Mouse (Mus musculus): ENCODE measurements at regions not wholly inside any gene's neighbourhood (a gene's known extent, or its start where the extent isn't known, plus 50 kb on each side); places are given as distances from the start of the nearest gene placed in this dataset.

DNA sequence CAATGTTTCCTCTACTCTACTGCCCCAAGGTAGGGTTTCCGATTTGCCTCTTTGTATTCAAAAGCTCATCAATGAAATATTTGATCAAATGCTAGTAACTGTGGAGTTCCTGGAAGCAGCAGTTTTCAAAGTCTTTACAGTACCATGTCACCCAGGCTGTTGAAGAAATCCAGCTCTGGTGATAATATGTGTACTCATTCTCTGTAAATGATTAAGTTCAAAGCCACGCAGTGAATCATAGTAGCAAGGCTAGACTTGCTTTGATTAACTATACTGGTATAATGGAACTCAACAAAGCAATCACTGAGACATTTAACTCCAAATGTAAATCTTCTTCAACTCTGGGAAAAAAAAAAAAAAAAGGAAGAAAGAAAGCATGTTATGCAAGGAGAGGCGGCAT is 86.8 kb upstream of the Tle4 start:
- no peak for ATAC-seq (ENCODE audit: low read depth)
- peaks cover 5% of the 10 kb centered on the region for H3K9me3 ChIP-seq
- no peak overlapping the region for H3K4me2 ChIP-seq
- WGBS: 87% methylated on average over 3 of the region's 3 CpGs
- H3K36me3 ChIP-seq: no peaks in the 10 kb centered on the region
- H3K9ac ChIP-seq: no peak overlapping the region
- H3K4me3 ChIP-seq: no peak overlapping the region
- H3K4me1 ChIP-seq (replicated peaks): no peaks in the 10 kb centered on the region
- H3K27ac ChIP-seq (replicated peaks): no peak overlapping the region
- no peaks in the 10 kb centered on the region for H3K27me3 ChIP-seq

GRCm38 (mm10) chr19:14681306-14681705 is 83.5 kb upstream of the Tle4 start:
- H3K27me3 ChIP-seq: no peaks in the 10 kb centered on the region
- ATAC-seq (ENCODE audit: low read depth): no peak
- WGBS: 61% methylated on average over 11 of the region's 11 CpGs
- no peaks in the 10 kb centered on the region for H3K36me3 ChIP-seq
- H3K9me3 ChIP-seq: no peaks in the 10 kb centered on the region
- H3K4me3 ChIP-seq: no peak overlapping the region
- H3K9ac ChIP-seq: no peak overlapping the region
- H3K4me1 ChIP-seq (replicated peaks): no peaks in the 10 kb centered on the region
- H3K4me2 ChIP-seq: no peak overlapping the region
- no peak overlapping the region for H3K27ac ChIP-seq (replicated peaks)

GRCm38 (mm10) chr19:14679776-14680175 is 81.9 kb upstream of the Tle4 start:
- Histone ChIP-seq H3K36me3 (no peaks in the 10 kb centered on the region), H3K27ac (replicated peaks) (no peak overlapping the region), H3K9ac (no peak overlapping the region), H3K4me2 (no peak overlapping the region), H3K27me3 (no peaks in the 10 kb centered on the region), H3K9me3 (no peaks in the 10 kb centered on the region), H3K4me3 (no peak overlapping the region), H3K4me1 (replicated peaks) (no peaks in the 10 kb centered on the region)
- ATAC-seq (ENCODE audit: low read depth): no peak
- WGBS: 96% methylated on average over 2 of the region's 2 CpGs

DNA sequence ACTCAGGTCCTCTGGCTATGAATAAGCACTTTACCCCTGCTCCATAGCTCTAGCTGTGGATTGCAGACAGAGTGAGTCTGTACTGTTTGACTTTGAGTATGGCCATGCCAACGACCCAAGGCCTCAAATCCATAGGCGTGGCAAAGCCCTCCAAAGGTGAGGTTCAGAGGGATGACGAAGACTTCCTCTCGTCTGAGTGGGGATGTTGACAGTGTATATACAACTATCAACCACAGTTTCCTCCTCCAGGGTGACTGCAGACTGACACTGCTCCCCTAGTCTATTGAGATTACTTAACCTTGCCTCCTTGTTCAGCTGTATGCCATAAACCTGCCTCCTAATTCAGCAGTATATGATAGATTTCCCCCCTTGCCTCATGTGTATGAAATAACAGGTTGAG is 80.7 kb upstream of the Tle4 start:
- 94% methylated on average over 4 of the region's 4 CpGs for WGBS
- no peaks in the 10 kb centered on the region for H3K9me3 ChIP-seq
- H3K4me3 ChIP-seq: no peak overlapping the region
- H3K27me3 ChIP-seq: no peaks in the 10 kb centered on the region
- no peak overlapping the region for H3K4me2 ChIP-seq
- no peaks in the 10 kb centered on the region for H3K4me1 ChIP-seq (replicated peaks)
- no peaks in the 10 kb centered on the region for H3K36me3 ChIP-seq
- no peak overlapping the region for H3K9ac ChIP-seq
- H3K27ac ChIP-seq (replicated peaks): no peak overlapping the region
- ATAC-seq (ENCODE audit: low read depth): no peak

DNA sequence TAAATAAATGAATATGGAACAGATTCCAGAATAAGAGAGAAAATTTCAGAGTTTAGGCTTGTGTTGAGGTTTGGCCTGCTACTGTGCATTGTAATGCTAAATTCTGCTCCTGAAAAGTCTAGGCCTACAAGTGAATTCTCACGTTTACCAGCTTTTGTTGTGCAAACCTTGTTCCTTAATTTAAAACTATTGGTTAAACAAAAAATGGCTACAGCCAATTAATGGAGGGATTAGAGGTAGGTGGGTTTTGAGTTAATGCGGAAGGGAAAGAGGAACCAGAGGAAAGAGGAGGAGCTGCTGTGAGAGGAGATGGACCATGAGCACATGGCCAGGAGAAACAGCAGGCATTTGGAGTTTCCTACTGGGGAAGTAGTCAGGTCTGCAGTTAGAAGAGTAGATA is 79.1 kb upstream of the Tle4 start:
- 61% methylated on average over 2 of the region's 2 CpGs for WGBS
- Histone ChIP-seq H3K9me3 (no peaks in the 10 kb centered on the region), H3K9ac (no peak overlapping the region), H3K27me3 (no peaks in the 10 kb centered on the region), H3K36me3 (no peaks in the 10 kb centered on the region), H3K4me2 (no peak overlapping the region), H3K27ac (replicated peaks) (no peak overlapping the region), H3K4me1 (replicated peaks) (no peaks in the 10 kb centered on the region), H3K4me3 (no peak overlapping the region)
- ATAC-seq (ENCODE audit: low read depth): no peak

DNA sequence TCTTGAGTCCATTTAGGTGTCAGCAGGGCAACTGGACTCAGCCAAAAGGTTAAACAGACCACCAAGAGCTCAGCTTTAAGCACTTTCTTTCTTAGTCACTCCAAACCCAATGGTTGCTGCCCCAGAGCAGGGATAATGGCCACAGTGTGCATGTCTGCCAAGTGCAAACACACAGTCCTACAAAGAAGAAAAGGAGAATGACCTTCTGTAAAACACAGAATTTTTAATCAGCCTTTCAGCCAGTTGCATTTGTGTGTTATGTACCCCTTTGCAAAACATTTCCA is 72.9 kb upstream of the Tle4 start:
- Histone ChIP-seq H3K27me3 (no peaks in the 10 kb centered on the region), H3K27ac (replicated peaks) (no peak overlapping the region), H3K4me1 (replicated peaks) (peaks cover 12% of the 10 kb centered on the region), H3K36me3 (no peaks in the 10 kb centered on the region), H3K4me3 (no peak overlapping the region), H3K9ac (no peak overlapping the region), H3K4me2 (no peak overlapping the region), H3K9me3 (no peaks in the 10 kb centered on the region)
- no peak for ATAC-seq (ENCODE audit: low read depth)

DNA sequence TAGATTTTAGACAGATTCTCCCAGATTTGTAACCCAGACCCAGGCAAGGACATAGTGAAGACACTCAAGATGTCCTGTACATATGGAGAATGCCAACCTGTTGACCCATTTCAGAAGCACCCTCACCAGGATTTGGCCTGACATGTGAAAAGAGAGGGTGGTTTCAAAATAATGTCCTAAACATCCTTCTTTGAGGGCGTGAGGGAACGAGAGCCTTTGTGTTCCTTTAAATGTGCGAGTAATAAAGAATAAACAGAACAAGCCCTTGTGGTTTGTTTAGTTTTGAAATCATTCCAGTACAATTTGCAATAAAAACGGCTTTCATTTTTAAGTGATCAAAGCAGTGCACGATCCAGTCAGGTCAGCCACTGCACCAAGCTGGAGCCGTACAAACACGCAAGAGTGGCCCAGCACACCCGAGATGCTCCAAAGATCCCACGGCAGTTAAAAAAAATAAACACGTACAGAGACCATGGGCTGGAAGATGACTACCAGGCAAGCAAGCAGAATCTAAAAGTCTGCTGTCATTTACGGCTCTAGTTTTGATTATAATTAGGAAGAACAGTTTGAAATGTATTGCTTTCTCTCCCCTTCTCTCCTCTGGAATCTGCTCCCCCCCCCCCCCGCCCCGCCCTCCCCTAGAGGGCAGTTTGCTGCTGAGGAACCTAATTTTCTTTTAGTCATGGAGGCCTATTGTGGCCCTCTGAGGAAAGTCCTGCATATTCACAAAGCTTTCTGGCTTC is 72.4 kb upstream of the Tle4 start:
- H3K9ac ChIP-seq: no peak overlapping the region
- no peaks in the 10 kb centered on the region for H3K9me3 ChIP-seq
- WGBS: 45% methylated on average over 12 of the region's 13 CpGs
- H3K27ac ChIP-seq (replicated peaks): no peak overlapping the region
- peaks cover 12% of the 10 kb centered on the region for H3K4me1 ChIP-seq (replicated peaks)
- no peaks in the 10 kb centered on the region for H3K36me3 ChIP-seq
- ATAC-seq (ENCODE audit: low read depth): no peak
- 0 out of 2 replicates have a peak overlapping the region, but pooled peaks have one; percentile 2 for H3K4me2 ChIP-seq
- no peaks in the 10 kb centered on the region for H3K27me3 ChIP-seq
- H3K4me3 ChIP-seq: no peak overlapping the region

DNA sequence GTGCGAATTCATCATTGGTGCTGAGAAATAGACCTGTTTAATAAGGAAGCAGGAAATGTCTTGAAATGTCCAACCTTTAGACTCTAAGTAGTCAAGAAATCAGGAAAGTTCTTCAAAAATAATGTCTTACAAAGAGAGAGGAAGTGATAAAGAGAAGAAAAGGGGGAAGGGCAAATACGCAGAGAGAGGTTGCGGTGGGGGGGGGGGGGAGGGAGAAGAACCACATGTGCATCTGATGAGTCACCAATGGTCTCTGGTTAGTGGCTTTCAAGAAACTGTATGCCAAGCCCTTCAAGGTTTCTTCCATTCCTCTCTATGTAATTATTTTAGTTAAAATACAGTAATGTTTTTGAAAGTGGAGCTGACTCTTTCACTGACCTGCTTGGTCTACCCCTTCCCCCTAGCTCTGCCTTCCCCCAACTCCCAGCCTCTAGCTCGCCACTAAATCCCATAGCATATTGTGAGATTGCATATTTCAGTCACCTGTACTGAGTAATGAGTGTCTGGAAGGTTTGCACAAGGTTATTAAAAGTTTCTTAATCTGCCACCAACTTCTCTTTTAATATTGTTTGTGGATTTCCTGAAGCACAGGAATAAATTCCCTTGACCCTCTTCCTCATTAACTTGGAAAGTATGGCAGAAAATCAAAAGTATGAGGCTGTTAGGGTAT is 70.8 kb upstream of the Tle4 start:
- Histone ChIP-seq H3K4me3 (no peak overlapping the region), H3K9ac (no peak overlapping the region), H3K27ac (replicated peaks) (no peak overlapping the region), H3K36me3 (no peaks in the 10 kb centered on the region), H3K4me2 (no peak overlapping the region), H3K27me3 (no peaks in the 10 kb centered on the region), H3K4me1 (replicated peaks) (peaks cover 18% of the 10 kb centered on the region), H3K9me3 (no peaks in the 10 kb centered on the region)
- 91% methylated on average over 4 of the region's 4 CpGs for WGBS
- ATAC-seq (ENCODE audit: low read depth): no peak

DNA sequence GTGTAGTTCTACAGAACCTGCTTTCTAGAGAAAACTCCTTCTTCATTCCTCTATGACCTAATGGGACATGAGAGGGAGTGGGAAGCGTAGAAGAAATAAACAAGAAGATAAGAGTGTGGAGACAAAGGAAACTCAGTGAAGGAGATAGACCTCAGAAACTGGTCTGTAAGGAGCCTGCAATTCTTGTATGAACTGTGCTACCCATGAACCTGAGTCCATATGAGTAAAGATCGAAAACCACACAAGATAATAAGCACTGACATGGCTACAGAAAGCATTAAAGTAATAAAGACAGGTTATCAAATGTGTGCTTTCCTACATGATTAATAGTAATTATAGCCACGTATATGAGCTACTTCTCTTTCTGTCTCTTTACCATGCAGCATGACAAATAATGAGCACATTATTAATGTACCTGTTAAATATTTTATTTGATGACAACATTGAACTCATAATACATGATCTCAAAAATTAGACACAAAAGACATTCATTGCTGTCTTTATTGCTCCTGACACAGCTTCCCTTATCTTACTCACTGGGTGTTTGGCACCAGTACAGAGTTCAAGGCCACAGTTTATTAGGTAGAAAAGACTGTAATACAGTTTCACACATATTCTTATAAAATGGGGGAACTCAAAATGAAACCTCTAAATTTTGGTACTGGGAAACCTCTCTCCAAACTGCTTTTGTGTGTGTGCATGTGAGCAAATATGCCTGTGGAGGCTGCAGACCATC is 67.0 kb upstream of the Tle4 start:
- H3K9ac ChIP-seq: no peak overlapping the region
- H3K4me1 ChIP-seq (replicated peaks): peaks cover 11% of the 10 kb centered on the region
- H3K27ac ChIP-seq (replicated peaks): no peak overlapping the region
- H3K9me3 ChIP-seq: no peaks in the 10 kb centered on the region
- 80% methylated on average over 3 of the region's 3 CpGs for WGBS
- no peak overlapping the region for H3K4me3 ChIP-seq
- no peak for ATAC-seq (ENCODE audit: low read depth)
- no peak overlapping the region for H3K4me2 ChIP-seq
- no peaks in the 10 kb centered on the region for H3K36me3 ChIP-seq
- no peaks in the 10 kb centered on the region for H3K27me3 ChIP-seq

GRCm38 (mm10) chr19:14664096-14664586 is 66.3 kb upstream of the Tle4 start:
- Histone ChIP-seq H3K36me3 (no peaks in the 10 kb centered on the region), H3K9me3 (no peaks in the 10 kb centered on the region), H3K9ac (no peak overlapping the region), H3K4me3 (no peak overlapping the region), H3K27me3 (no peaks in the 10 kb centered on the region), H3K4me1 (replicated peaks) (peaks cover 11% of the 10 kb centered on the region), H3K27ac (replicated peaks) (no peak overlapping the region), H3K4me2 (no peak overlapping the region)
- no peak for ATAC-seq (ENCODE audit: low read depth)
- WGBS: 43% methylated on average over 2 of the region's 2 CpGs

GRCm38 (mm10) chr19:14663350-14663749 is 65.5 kb upstream of the Tle4 start:
- no peaks in the 10 kb centered on the region for H3K27me3 ChIP-seq
- H3K9me3 ChIP-seq: no peaks in the 10 kb centered on the region
- no peak overlapping the region for H3K4me2 ChIP-seq
- WGBS: 39% methylated on average over 4 of the region's 4 CpGs
- 0 out of 2 replicates have a peak, but pooled peaks have one; percentile 36 for ATAC-seq (ENCODE audit: low read depth)
- H3K4me3 ChIP-seq: no peak overlapping the region
- peaks cover 11% of the 10 kb centered on the region for H3K4me1 ChIP-seq (replicated peaks)
- H3K9ac ChIP-seq: no peak overlapping the region
- H3K36me3 ChIP-seq: no peaks in the 10 kb centered on the region
- H3K27ac ChIP-seq (replicated peaks): no peak overlapping the region

GRCm38 (mm10) chr19:14659725-14660124 is 61.9 kb upstream of the Tle4 start:
- WGBS: 86% methylated on average over 4 of the region's 4 CpGs
- H3K27me3 ChIP-seq: no peaks in the 10 kb centered on the region
- no peak overlapping the region for H3K27ac ChIP-seq (replicated peaks)
- no peak overlapping the region for H3K4me2 ChIP-seq
- no peaks in the 10 kb centered on the region for H3K9me3 ChIP-seq
- no peaks in the 10 kb centered on the region for H3K36me3 ChIP-seq
- H3K4me3 ChIP-seq: no peak overlapping the region
- peaks cover 11% of the 10 kb centered on the region for H3K4me1 ChIP-seq (replicated peaks)
- H3K9ac ChIP-seq: no peak overlapping the region
- no peak for ATAC-seq (ENCODE audit: low read depth)
